Mouse (Mus musculus) liver, embryonic 15.5 days (tissue): ENCODE measurements around the gene Olfr190. TPM values are rescaled to one million over a fixed set of nuclear protein-coding genes. Genes with fewer than 3 reads are reported as not detected.

ENCODE experiments used
- ATAC-seq: fragments of 200-750 bp; cut with Nextera tagmentation; 2 replicates; pipeline ENCODE4 v1.8.0; 2017; ENCODE audit warnings: moderate number of reproducible peaks, mild to moderate bottlenecking, moderate library complexity; ENCODE audit not compliant: insufficient read depth
- H3K27ac ChIP-seq: fragments of 300-500 bp; sonication (generic); replicated peaks from 2 replicates; pipeline ENCODE4 v1.5.1; 2015; ENCODE audit warnings: mild to moderate bottlenecking, inconsistent platforms
- H3K27me3 ChIP-seq: fragments of 300-500 bp; sonication (generic); 2 replicates; pipeline ENCODE4 v1.6.1; 2015; ENCODE audit warnings: mild to moderate bottlenecking, inconsistent platforms
- H3K36me3 ChIP-seq: fragments of 300-500 bp; sonication (generic); replicated peaks from 2 replicates; pipeline ENCODE4 v1.6.1; 2015; ENCODE audit warnings: moderate library complexity, mild to moderate bottlenecking, inconsistent platforms
- H3K4me1 ChIP-seq: fragments of 300-500 bp; sonication (generic); replicated peaks from 2 replicates; pipeline ENCODE4 v1.6.1; 2015; ENCODE audit warnings: inconsistent platforms
- H3K4me2 ChIP-seq: fragments of 300-500 bp; sonication (generic); 2 replicates; pipeline ENCODE4 v1.6.1; 2015; ENCODE audit warnings: moderate library complexity, mild to moderate bottlenecking, inconsistent platforms
- H3K4me3 ChIP-seq: fragments of 300-500 bp; sonication (generic); replicated peaks from 2 replicates; pipeline ENCODE4 v1.5.1; 2015; ENCODE audit warnings: mild to moderate bottlenecking, inconsistent platforms
- H3K9ac ChIP-seq: fragments of 300-500 bp; sonication (generic); 2 replicates; pipeline ENCODE4 v1.6.1; 2015; ENCODE audit warnings: moderate library complexity, mild to moderate bottlenecking, inconsistent platforms
- H3K9me3 ChIP-seq: fragments of 300-500 bp; sonication (generic); replicated peaks from 2 replicates; pipeline ENCODE4 v1.6.1; 2016; ENCODE audit warnings: inconsistent platforms
- WGBS: fragments of 180-500 bp; shearing (Covaris S2); methylation state at CpG from one replicate; pipeline ENCODE4 v1.1.7; 2015; ENCODE audit warnings: mixed read lengths; ENCODE audit not compliant: insufficient replicate concordance; 5-methylcytosine and 5-hydroxymethylcytosine counted together
- polyA plus RNA-seq: library from polyadenylated mRNA; unstranded; fragments of >200 nt; fragmentation: Nextera tagmentation; extraction: Ambion mirVana; gene quantifications from 2 replicates; pipeline ENCODE4 v1.2.1, GENCODE M21; 2015

Olfr190 gene
- polyA plus RNA-seq, 1 experiment from 2014 or later, result not detected

GRCm38 (mm10) chr16:59047579-59047978 lies 30.2 kb downstream of the Olfr190 start:
- H3K9me3 ChIP-seq, result no peaks in the 10 kb centered on the region
- 38% methylated on average over 4 of the region's 4 CpGs for WGBS
- no peak overlapping the region for H3K27ac ChIP-seq
- H3K4me3 ChIP-seq, result no peak overlapping the region
- no peak overlapping the region for H3K4me2 ChIP-seq
- ATAC-seq, result no peak
- no peaks in the 10 kb centered on the region for H3K4me1 ChIP-seq
- no peaks in the 10 kb centered on the region for H3K27me3 ChIP-seq
- H3K36me3 ChIP-seq, result no peaks in the 10 kb centered on the region
- H3K9ac ChIP-seq, result no peak overlapping the region

- H3K4me3 ChIP-seq, result no peak overlapping the region
- no peaks in the 10 kb centered on the region for H3K4me1 ChIP-seq
- no peaks in the 10 kb centered on the region for H3K36me3 ChIP-seq
- H3K9me3 ChIP-seq, result no peaks in the 10 kb centered on the region
- WGBS, result 47% methylated on average over 3 of the region's 3 CpGs
- no peaks in the 10 kb centered on the region for H3K27me3 ChIP-seq
- H3K27ac ChIP-seq, result no peak overlapping the region
- H3K9ac ChIP-seq, result no peak overlapping the region
- no peak for ATAC-seq
- no peak overlapping the region for H3K4me2 ChIP-seq
Measured at GRCm38 (mm10) chr16:59045835-59046234, 32.0 kb downstream of the Olfr190 start.

GRCm38 (mm10) chr16:59039710-59040109 lies 38.1 kb downstream of the Olfr190 start, which contains the start of gene Olfr187:
Olfr187 (minus strand) TSS chr16:59039767.
- no peak for ATAC-seq
- 72% methylated on average over 7 of the region's 7 CpGs for WGBS

GRCm38 (mm10) chr16:59030191-59030590 lies 47.6 kb downstream of the Olfr190 start, which contains the start of gene Olfr186:
Olfr186 (minus strand) TSS chr16:59030291.
- 69% methylated on average over 4 of the region's 4 CpGs for WGBS
- no peaks in the 10 kb centered on the region for H3K4me1 ChIP-seq
- no peak within 1 kb of the TSS for H3K27ac ChIP-seq
- H3K4me3 ChIP-seq, result no peak within 1 kb of the TSS
- H3K9me3 ChIP-seq, result no peaks in the 10 kb centered on the region
- H3K4me2 ChIP-seq, result no peak within 1 kb of the TSS
- H3K9ac ChIP-seq, result no peak within 1 kb of the TSS
- H3K27me3 ChIP-seq, result no peaks in the 10 kb centered on the region
- no peaks in the 10 kb centered on the region for H3K36me3 ChIP-seq
- ATAC-seq, result no peak

More at GRCm38 (mm10) chr16:59039710-59040109, 38.1 kb downstream of the Olfr190 start, which contains the start of gene Olfr187:
- Histone ChIP-seq H3K9ac (no peak within 1 kb of the TSS), H3K27me3 (no peaks in the 10 kb centered on the region), H3K4me1 (no peaks in the 10 kb centered on the region), H3K36me3 (no peaks in the 10 kb centered on the region), H3K4me2 (no peak within 1 kb of the TSS), H3K9me3 (no peaks in the 10 kb centered on the region), H3K27ac (no peak within 1 kb of the TSS), H3K4me3 (no peak within 1 kb of the TSS)

Other genes with a start within 250 kb of the Olfr190 start
- not detected in 2 replicates for gene Olfr177, start 203.2 kb downstream of the Olfr190 start, polyA plus RNA-seq
- gene Olfr178, start 185.9 kb downstream of the Olfr190 start, polyA plus RNA-seq, result not detected in 2 replicates
- gene Olfr181, start 149.2 kb downstream of the Olfr190 start, polyA plus RNA-seq, result not detected in 2 replicates
- not detected in 2 replicates for gene Olfr180, start 148.6 kb downstream of the Olfr190 start, polyA plus RNA-seq
- gene Olfr183, start 82.6 kb downstream of the Olfr190 start, polyA plus RNA-seq, result not detected in 2 replicates
- gene Olfr186, start 47.7 kb downstream of the Olfr190 start, polyA plus RNA-seq, result not detected in 2 replicates
- gene Olfr187, start 38.2 kb downstream of the Olfr190 start, polyA plus RNA-seq, result not detected in 2 replicates
- gene Olfr191, start 11.8 kb upstream of the Olfr190 start, polyA plus RNA-seq, result not detected in 2 replicates
- not detected in 2 replicates for gene Olfr193, start 33.9 kb upstream of the Olfr190 start, polyA plus RNA-seq
- not detected in 2 replicates for gene Olfr194, start 43.1 kb upstream of the Olfr190 start, polyA plus RNA-seq
- not detected in 2 replicates for gene Olfr195, start 69.0 kb upstream of the Olfr190 start, polyA plus RNA-seq
- gene Olfr196, start 92.4 kb upstream of the Olfr190 start, polyA plus RNA-seq, result not detected in 2 replicates
- gene Olfr198, start 125.5 kb upstream of the Olfr190 start, polyA plus RNA-seq, result not detected in 2 replicates
- not detected in 2 replicates for gene Olfr199, start 141.8 kb upstream of the Olfr190 start, polyA plus RNA-seq
- gene Olfr201, start 194.6 kb upstream of the Olfr190 start, polyA plus RNA-seq, result 0.07 and 0.10 TPM in 2 replicates
- not detected in 2 replicates for gene Olfr202, start 208.8 kb upstream of the Olfr190 start, polyA plus RNA-seq
- gene Olfr203, start 220.9 kb upstream of the Olfr190 start, polyA plus RNA-seq, result not detected in 2 replicates
- gene Olfr204, start 240.2 kb upstream of the Olfr190 start, polyA plus RNA-seq, result not detected in 2 replicates